Comparison of ENCODE assay signal across 8 mouse cellular contexts in the genomic region with DNA sequence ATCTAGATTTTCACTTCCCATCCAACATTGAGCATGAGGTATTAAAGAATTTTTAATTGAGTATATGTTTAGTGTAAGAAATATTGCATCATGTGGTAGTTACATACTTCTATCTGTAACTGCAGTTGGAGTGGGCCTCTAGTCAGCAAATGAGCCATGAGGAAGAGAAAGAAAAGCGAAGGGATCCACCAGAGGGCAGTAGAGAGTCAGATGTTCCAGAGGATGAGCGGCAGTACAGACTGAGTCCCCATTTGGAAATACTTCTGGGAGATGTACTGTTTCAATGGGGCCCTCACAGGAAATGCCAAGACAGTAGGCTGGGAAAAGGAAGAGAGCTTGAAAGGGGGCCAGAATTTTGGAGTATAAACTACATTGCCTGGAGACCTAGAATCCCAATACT.
A peak's percentile ranks its signal among the peaks of the same experiment; 100 is the strongest.
DNase-seq lines count a peak whose midpoint lies in the region; ATAC-seq and TF ChIP-seq lines count a peak whose summit lies in the region.

No protein-coding gene starts in this region.

- H3K36me3 ChIP-seq in kidney, embryonic 15.5 days, result no peaks in the 10 kb centered on the region
- no peaks in the 10 kb centered on the region for H3K36me3 ChIP-seq in liver, embryonic 13.5 days
- no peaks in the 10 kb centered on the region for H3K36me3 ChIP-seq in neural tube, embryonic 14.5 days (ENCODE audit: control insufficient read depth, insufficient read depth, low read length)

- H3K9me3 ChIP-seq in kidney, embryonic 15.5 days (replicated peaks), result no peaks in the 10 kb centered on the region
- no peaks in the 10 kb centered on the region for H3K9me3 ChIP-seq in liver, embryonic 13.5 days (replicated peaks)
- no peaks in the 10 kb centered on the region for H3K9me3 ChIP-seq in neural tube, embryonic 14.5 days (ENCODE audit: control insufficient read depth, low read length)

- peak; percentile 72 for ATAC-seq in CD4-positive, CD25-positive, alpha-beta regulatory T cell, adult 4 months
- ATAC-seq in kidney, embryonic 15.5 days (replicated peaks; ENCODE audit: low FRiP score), result peak; percentile 82
- no peak for ATAC-seq in liver, embryonic 13.5 days (ENCODE audit: low read depth)
- ATAC-seq in neural tube, embryonic 14.5 days (ENCODE audit: low read depth), result peak; percentile 83; the same call in 1 of the 2 replicates

- no peak overlapping the region for H3K27ac ChIP-seq in cortical plate, adult 2 months (ENCODE audit: insufficient read depth, low read length)
- H3K27ac ChIP-seq in kidney, embryonic 15.5 days, result no peak overlapping the region
- no peak overlapping the region for H3K27ac ChIP-seq in liver, embryonic 13.5 days
- H3K27ac ChIP-seq in neural tube, embryonic 14.5 days (ENCODE audit: low read depth, low read length), result no peak overlapping the region

- no peak overlapping the region for H3K4me3 ChIP-seq in cortical plate, adult 2 months (ENCODE audit: insufficient read depth, low read length)
- no peak overlapping the region for H3K4me3 ChIP-seq in kidney, embryonic 15.5 days (replicated peaks)
- no peak overlapping the region for H3K4me3 ChIP-seq in liver, embryonic 13.5 days (replicated peaks)
- H3K4me3 ChIP-seq in neural tube, embryonic 14.5 days (ENCODE audit: low read depth, low read length), result no peak overlapping the region

- DNase-seq in adrenal gland, adult 18-20 months (ENCODE audit: low spot score in 2 of 2), result peak; percentile 50 to 57
- peak; percentile 48 to 63 for DNase-seq in gastrocnemius, postnatal 4 days (ENCODE audit: low spot score in 2 of 2)
- peak; percentile 13 for DNase-seq in liver, embryonic 13.5 days
- peak; percentile 56 for DNase-seq in thymus, postnatal 14 days

- no peak for TF ChIP-seq POLR2A in cortical plate, adult 2 months (IDR thresholded peaks at IDR 0.05; ENCODE audit: extremely low read depth, insufficient read depth, low read length)

- no peak overlapping the region for H3K9ac ChIP-seq in kidney, embryonic 15.5 days
- no peak overlapping the region for H3K9ac ChIP-seq in liver, embryonic 13.5 days
- no peak overlapping the region for H3K9ac ChIP-seq in neural tube, embryonic 14.5 days (replicated peaks; ENCODE audit: low read depth, low read length)

- H3K4me2 ChIP-seq in kidney, embryonic 15.5 days, result no peak overlapping the region
- no peak overlapping the region for H3K4me2 ChIP-seq in liver, embryonic 13.5 days
- H3K4me2 ChIP-seq in neural tube, embryonic 14.5 days (ENCODE audit: low read depth, low read length), result no peak overlapping the region

- no peaks in the 10 kb centered on the region for H3K4me1 ChIP-seq in cortical plate, adult 2 months (ENCODE audit: control insufficient read depth, insufficient read depth, low read length)
- H3K4me1 ChIP-seq in kidney, embryonic 15.5 days, result no peaks in the 10 kb centered on the region
- H3K4me1 ChIP-seq in liver, embryonic 13.5 days (replicated peaks), result no peaks in the 10 kb centered on the region
- no peaks in the 10 kb centered on the region for H3K4me1 ChIP-seq in neural tube, embryonic 14.5 days (ENCODE audit: control insufficient read depth, insufficient read depth, low read length)

- H3K27me3 ChIP-seq in kidney, embryonic 15.5 days, result no peaks in the 10 kb centered on the region
- H3K27me3 ChIP-seq in liver, embryonic 13.5 days, result no peaks in the 10 kb centered on the region
- no peaks in the 10 kb centered on the region for H3K27me3 ChIP-seq in neural tube, embryonic 14.5 days (ENCODE audit: control insufficient read depth, insufficient read depth, low read length)

- WGBS in kidney, embryonic 15.5 days, result 5% methylated on average over 2 of the region's 2 CpGs
- WGBS in liver, embryonic 13.5 days (ENCODE audit: insufficient replicate concordance), result 4% methylated on average over 2 of the region's 2 CpGs
- 4% methylated on average over 2 of the region's 2 CpGs for WGBS in neural tube, embryonic 14.5 days

- TF ChIP-seq CTCF in cortical plate, adult 2 months (IDR thresholded peaks at IDR 0.05; ENCODE audit: extremely low read depth, insufficient read depth, low read length), result peak; percentile 58; the same call in 1 of the 2 replicates
